Mouse (Mus musculus): ENCODE results near the gene Gnai2.

Gnai2 gene

GRCm38 (mm10) chr9:107657144-107657543 lies 22.0 kb upstream of the Gnai2 start:
- no peak for DNase-seq

DNA sequence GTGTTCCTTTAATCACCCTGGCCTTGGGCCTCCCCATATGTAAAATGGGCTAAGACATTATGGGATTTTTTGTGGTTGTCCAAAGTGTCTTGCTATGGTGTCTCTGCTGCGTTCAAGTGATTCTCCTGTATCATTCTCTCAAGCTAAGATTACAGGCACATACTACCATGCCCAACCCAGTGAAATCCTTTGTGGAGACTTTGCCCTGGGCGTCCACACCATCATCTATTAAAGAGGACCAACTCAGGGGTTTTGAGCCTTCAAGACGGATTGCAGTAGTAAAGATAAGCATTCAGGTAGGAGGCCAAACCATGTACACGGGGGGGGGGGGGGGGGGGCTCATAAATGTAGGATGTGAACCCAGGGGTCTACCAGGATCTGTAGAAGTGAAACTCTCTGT lies 19.4 kb upstream of the Gnai2 start:
- DNase-seq = no peak

GRCm38 (mm10) chr9:107653474-107653873 lies 18.3 kb upstream of the Gnai2 start:
- DNase-seq = no peak

- no peak for DNase-seq
These were observed 15.7 kb upstream of the Gnai2 start for GRCm38 (mm10) chr9:107650708-107651481.

DNA sequence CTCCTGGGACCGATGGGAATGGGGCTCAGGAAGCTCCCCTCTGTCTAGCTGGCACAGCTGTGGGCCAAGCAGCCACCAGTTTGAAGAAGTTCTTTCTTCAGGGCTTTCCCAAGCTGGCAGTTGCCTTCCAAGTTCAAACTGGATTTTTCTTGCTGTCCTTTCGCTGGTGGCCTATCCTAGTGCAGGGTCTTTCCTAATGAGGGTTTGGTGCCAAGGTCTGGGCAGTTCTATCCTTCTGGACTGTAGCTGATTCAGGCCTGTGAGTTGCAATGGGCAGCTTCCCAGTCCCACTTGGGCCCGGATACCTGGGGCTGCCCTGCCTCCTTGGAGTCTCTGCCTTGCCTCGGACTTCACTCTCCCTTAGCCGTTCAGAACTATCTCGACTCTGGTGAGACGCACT lies 15.1 kb upstream of the Gnai2 start:
- no peak for DNase-seq

DNA sequence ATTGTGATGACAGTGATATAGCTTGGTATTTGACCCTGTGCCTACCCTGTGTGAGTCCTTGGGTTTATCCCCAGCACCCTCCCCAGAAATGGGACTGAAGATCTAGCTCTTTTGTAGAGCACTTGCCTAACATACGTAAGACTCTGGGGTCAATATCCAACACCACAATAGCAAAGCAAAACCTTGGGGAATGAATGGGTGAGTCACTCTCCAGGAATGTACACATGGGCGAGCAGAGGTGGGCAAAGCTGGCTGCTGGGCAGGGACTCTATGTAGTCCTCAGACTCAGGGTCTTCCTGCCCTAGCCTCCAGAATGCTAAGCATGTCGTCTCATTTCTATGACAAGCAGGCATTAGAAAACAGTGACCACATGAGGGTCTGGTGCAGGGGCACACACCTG lies 13.6 kb upstream of the Gnai2 start:
- no peak for DNase-seq

DNA sequence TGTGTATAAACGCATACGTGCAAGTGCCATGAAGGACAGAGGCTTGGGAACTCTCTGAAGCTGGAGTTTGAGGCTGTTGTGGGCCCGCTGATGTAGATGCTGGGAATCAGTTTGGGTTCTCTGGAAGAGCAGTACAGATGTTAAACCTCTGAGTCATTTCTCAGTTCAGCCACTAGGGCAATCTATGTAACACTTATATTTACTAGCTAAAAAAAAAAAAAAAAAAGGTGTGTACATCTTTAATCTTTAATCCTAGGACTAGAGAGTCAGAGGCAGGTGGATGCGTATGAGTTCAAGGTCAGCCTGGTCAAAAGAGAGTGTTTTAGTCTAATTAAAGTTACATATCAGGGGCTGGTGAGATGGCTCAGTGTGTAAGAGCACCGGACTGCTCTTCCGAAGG lies 11.8 kb upstream of the Gnai2 start:
- no peak for DNase-seq

DNA sequence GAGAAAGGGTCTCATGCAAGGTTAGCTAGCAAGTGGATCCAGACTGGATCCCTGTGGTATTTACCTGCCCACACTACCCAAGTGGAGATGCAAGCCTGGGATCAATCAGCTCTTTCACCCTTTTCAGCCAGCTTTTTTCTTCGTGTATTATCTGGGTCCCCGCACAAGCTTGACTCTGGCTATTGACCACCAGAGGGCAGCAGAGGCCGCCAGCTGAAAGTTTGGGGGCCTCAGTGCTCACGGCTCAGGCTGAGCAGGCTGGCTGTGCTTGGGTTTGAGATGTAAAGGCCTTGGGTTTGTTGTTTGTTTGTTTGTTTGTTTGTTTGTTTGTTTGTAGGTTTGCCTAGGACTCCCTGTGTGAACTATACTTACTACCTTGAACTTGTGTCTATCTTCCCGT lies 10.4 kb upstream of the Gnai2 start:
- peak; percentile 89 to 90 for DNase-seq

DNA sequence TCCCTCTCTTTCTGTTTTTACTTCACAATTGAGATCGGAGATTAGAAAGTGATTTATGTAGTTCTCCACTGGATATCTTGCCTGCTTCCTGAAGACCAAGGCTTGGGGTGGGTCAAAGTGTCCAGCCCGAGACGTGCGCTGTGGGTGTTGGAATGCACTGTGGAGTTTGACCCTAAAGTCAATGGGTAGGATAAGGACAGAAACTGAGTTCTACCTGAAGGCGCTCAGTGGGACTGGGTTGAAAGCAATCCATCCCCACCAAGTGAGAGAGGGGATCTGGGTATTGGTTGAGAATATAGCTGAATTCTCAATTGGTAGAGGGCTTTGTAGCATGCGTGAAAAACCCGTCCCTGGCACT lies 10.0 kb upstream of the Gnai2 start:
- DNase-seq = no peak

GRCm38 (mm10) chr9:107644495-107645152 lies 9.5 kb upstream of the Gnai2 start:
- DNase-seq = peak; percentile 96

GRCm38 (mm10) chr9:107643544-107644214 lies 8.5 kb upstream of the Gnai2 start:
- DNase-seq = no peak

DNA sequence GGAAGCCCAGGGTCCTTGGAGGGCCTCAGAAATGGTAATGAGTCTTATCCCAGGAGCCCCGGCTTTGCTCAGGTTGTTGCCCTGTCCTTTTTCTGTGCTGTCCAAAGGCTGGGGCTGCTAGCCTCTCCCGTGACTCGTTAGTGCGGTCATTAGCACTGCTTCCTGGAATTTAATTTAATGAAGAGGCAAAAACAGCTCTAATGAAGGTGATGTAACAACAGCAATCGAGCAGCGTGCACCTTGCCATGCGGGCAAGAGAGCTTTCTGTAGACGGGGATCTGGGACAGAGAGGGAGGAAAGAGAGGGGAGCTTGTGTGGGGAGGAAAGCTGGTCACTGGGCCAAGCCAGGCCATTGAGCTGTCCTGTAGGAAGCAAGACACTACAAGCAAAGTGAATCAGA lies 6.5 kb upstream of the Gnai2 start:
- DNase-seq = no peak

DNA sequence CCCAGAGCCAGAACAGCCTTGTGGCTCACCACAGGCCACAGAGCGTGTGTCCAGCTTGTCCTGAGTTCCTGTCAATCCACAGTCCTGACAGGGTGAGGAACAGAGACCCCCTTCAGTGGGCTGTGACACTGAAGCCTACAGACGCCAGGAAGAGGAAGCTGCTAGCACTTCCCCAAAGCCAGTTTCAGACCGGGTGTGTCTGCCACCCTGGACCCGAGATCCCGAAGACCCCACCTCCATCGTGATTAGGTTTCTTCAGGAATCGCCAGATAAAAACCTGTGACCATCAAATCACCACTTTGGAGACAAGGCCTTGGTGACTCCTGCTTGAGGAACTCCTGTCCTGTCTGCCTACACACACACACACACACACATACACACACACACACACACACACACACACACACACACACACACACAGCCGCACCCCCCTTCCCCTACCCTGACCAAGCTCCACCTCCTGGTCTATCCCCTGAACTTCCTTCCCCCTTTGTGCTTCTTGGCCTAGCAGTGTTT lies 5.1 kb upstream of the Gnai2 start:
- DNase-seq = peak; percentile 33 to 55

DNA sequence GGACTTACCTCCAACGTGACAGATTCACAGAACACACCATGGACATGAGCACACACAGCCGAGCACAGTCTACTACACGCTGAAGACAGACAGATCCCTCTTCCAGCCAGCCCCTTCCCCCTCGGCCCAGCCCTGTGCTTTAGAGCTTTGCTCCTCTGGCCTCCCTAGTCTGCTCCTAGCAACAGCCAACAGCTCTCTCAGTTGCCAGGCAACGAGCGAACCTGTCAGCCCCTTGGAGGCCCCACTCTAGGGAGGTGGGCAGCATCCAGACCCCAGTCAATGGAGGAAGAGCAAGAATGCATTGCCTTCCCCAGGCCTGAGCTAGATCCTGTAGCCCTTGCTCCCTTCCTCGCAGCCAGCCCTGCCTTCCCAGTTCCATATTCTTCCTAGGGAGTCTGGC lies 1.9 kb upstream of the Gnai2 start:
- no peak for DNase-seq

- DNase-seq = no peak
These were observed 525 bp downstream of the Gnai2 start for GRCm38 (mm10) chr9:107634406-107635278.

GRCm38 (mm10) chr9:107633661-107634405 lies 1.3 kb downstream of the Gnai2 start:
- peak; percentile 45 to 68 for DNase-seq

GRCm38 (mm10) chr9:107633091-107633660 lies 2.0 kb downstream of the Gnai2 start:
- peak; percentile 85 to 92 for DNase-seq

DNA sequence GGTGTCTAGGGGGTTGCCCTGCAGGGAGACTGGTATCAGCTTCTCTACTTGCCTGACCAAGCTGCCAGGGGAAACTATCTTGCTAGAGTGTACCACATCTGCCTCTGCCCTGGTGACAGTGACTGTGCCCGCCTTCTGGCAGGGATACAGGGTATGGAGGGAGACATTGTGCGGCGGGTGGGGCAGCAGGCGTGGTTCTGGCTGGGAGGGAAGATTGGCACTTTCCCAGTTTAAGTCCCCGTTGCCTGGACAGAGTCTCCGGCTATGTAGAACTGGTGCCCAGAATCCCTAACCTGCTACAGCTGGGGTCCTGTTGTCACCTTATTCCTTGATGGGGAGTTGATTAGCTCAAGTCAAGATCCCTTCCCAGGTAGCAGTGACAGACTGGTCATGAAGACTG lies 2.7 kb downstream of the Gnai2 start:
- DNase-seq = peak in 1 of 2 experiments; percentile 55

GRCm38 (mm10) chr9:107631861-107632260 lies 3.3 kb downstream of the Gnai2 start:
- DNase-seq = no peak

DNA sequence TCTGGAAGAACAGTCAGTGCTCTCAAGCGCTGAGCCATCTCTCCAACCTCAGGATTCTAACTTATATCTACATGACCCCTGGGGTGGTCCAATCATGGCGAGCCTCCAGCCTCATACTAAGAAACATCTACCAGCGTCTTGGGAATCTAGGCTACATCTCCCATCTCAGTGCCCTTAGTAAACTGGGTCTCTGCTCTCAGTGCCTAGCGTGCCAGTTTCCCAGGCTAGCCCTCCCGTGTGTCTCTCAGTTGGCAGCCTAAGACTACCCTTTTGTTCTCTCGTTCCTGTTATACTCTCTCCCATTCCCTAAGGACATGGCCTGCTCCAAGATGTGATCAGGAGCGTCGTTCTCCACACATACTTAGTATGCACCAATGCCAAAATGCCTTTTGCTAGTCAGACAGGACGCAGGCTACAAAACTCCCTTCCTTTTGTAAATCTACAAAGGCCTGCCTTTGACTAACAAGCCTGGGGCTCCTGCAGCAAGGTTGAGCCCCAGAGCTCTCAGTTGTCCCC lies 3.8 kb downstream of the Gnai2 start:
- DNase-seq = no peak

GRCm38 (mm10) chr9:107630576-107630975 lies 4.6 kb downstream of the Gnai2 start:
- DNase-seq = peak; percentile 56 to 71
